Mouse (Mus musculus) embryonic facial prominence, embryonic 11.5 days (tissue): ENCODE results near the gene Hoxb13. TPM values are rescaled to one million over a fixed set of nuclear protein-coding genes. Genes with fewer than 3 reads are reported as not detected.

Source experiments
- ATAC-seq: fragments of 200-750 bp; cut with Nextera tagmentation; replicated peaks from 2 replicates; pipeline ENCODE4 v1.8.0; 2017; ENCODE audit warnings: low read depth; ENCODE audit not compliant: insufficient number of reproducible peaks, low FRiP score, low TSS enrichment
- DNase-seq: peaks from one replicate; pipeline ENCODE4 v3.0.0-alpha.2; 2015; ENCODE audit warnings: low spot score
- H3K27ac ChIP-seq: fragments of 300-500 bp; sonication (generic); replicated peaks from 2 replicates; pipeline ENCODE4 v1.5.1; 2014; ENCODE audit warnings: mild to moderate bottlenecking, low read depth, low read length, control low read depth
- H3K27me3 ChIP-seq: fragments of 300-500 bp; sonication (generic); 2 replicates; pipeline ENCODE4 v1.6.1; 2014; ENCODE audit warnings: mild to moderate bottlenecking, low read length, moderate library complexity, mixed read lengths; ENCODE audit not compliant: control insufficient read depth, insufficient read depth
- H3K36me3 ChIP-seq: fragments of 300-500 bp; sonication (generic); replicated peaks from 2 replicates; pipeline ENCODE4 v1.6.1; 2014; ENCODE audit warnings: low read depth, mild to moderate bottlenecking, low read length, moderate library complexity, mixed read lengths; ENCODE audit not compliant: control insufficient read depth, insufficient read depth
- H3K4me1 ChIP-seq: fragments of 300-500 bp; sonication (generic); 2 replicates; pipeline ENCODE4 v1.6.1; 2014; ENCODE audit warnings: low read length, mixed read lengths; ENCODE audit not compliant: control insufficient read depth, insufficient read depth
- H3K4me2 ChIP-seq: fragments of 300-500 bp; sonication (generic); 2 replicates; pipeline ENCODE4 v1.6.1; 2014; ENCODE audit warnings: low read depth, mild to moderate bottlenecking, control low read depth, low read length, moderate library complexity
- H3K4me3 ChIP-seq: fragments of 300-500 bp; sonication (generic); 2 replicates; pipeline ENCODE4 v1.5.1; 2014; ENCODE audit warnings: low read depth, low read length, control low read depth
- H3K9ac ChIP-seq: fragments of 300-500 bp; sonication (generic); replicated peaks from 2 replicates; pipeline ENCODE4 v1.6.1; 2014; ENCODE audit warnings: mild to moderate bottlenecking, control low read depth, low read length
- H3K9me3 ChIP-seq: fragments of 300-500 bp; sonication (generic); replicated peaks from 2 replicates; pipeline ENCODE4 v1.6.1; 2016; ENCODE audit warnings: mild to moderate bottlenecking, low read length, inconsistent platforms, mixed read lengths; ENCODE audit not compliant: control insufficient read depth
- WGBS: fragments of 180-500 bp; shearing (Covaris S2); extraction: QIAGEN DNeasy Blood & Tissue Kit; methylation state at CpG from one replicate; pipeline ENCODE4 v1.1.7; 2014; 5-methylcytosine and 5-hydroxymethylcytosine counted together
- polyA plus RNA-seq: library from polyadenylated mRNA; unstranded; fragments of >200 nt; fragmentation: Nextera tagmentation; extraction: Ambion mirVana; gene quantifications from 2 replicates; pipeline ENCODE4 v1.2.1, GENCODE M21; 2014

Gene Hoxb13
- polyA plus RNA-seq, 1 experiment from 2014 or later, result not detected

- no peak overlapping the region for H3K9ac ChIP-seq
Observed at GRCm38 (mm10) chr11:96203182-96203788, 9.2 kb downstream of the Hoxb13 start.

GRCm38 (mm10) chr11:96203789-96204186, 9.7 kb downstream of the Hoxb13 start:
- no peak for DNase-seq
- under 1% methylated on average over 16 of the region's 16 CpGs for WGBS

More at GRCm38 (mm10) chr11:96203182-96203788, 9.2 kb downstream of the Hoxb13 start:
- whole genome bisulfite sequencing, result under 1% methylated on average over 37 of the region's 37 CpGs
- no peak for DNase-seq
- Histone ChIP-seq H3K4me3 (no peak overlapping the region), H3K4me1 (no peaks in the 10 kb centered on the region), H3K9me3 (no peaks in the 10 kb centered on the region), H3K4me2 (no peak overlapping the region), H3K27ac (no peak overlapping the region), H3K27me3 (peaks cover 91% of the 10 kb centered on the region), H3K36me3 (no peaks in the 10 kb centered on the region)
- no peak for ATAC-seq

GRCm38 (mm10) chr11:96204351-96204750, 10.2 kb downstream of the Hoxb13 start:
- Histone ChIP-seq H3K4me1 (no peaks in the 10 kb centered on the region), H3K27ac (no peak overlapping the region), H3K4me2 (no peak overlapping the region), H3K9me3 (no peaks in the 10 kb centered on the region), H3K9ac (no peak overlapping the region), H3K4me3 (no peak overlapping the region), H3K36me3 (no peaks in the 10 kb centered on the region), H3K27me3 (peaks cover 85% of the 10 kb centered on the region)
- no peak for DNase-seq
- WGBS, result 1% methylated on average over 11 of the region's 11 CpGs
- no peak for ATAC-seq

More at GRCm38 (mm10) chr11:96203789-96204186, 9.7 kb downstream of the Hoxb13 start:
- Histone ChIP-seq H3K9me3 (no peaks in the 10 kb centered on the region), H3K4me3 (no peak overlapping the region), H3K4me1 (no peaks in the 10 kb centered on the region), H3K27ac (no peak overlapping the region), H3K4me2 (no peak overlapping the region), H3K36me3 (no peaks in the 10 kb centered on the region), H3K9ac (no peak overlapping the region), H3K27me3 (peaks cover 90% of the 10 kb centered on the region)
- ATAC-seq, result no peak

GRCm38 (mm10) chr11:96205426-96206131, 11.5 kb downstream of the Hoxb13 start:
- Histone ChIP-seq H3K27me3 (peaks cover 72% of the 10 kb centered on the region), H3K9me3 (no peaks in the 10 kb centered on the region), H3K9ac (no peak overlapping the region), H3K4me3 (no peak overlapping the region), H3K4me1 (no peaks in the 10 kb centered on the region), H3K27ac (no peak overlapping the region), H3K36me3 (no peaks in the 10 kb centered on the region), H3K4me2 (no peak overlapping the region)
- ATAC-seq (no peak), DNase-seq (no peak)
- WGBS, result 3% methylated on average over 15 of the region's 15 CpGs

GRCm38 (mm10) chr11:96223813-96224212, 29.7 kb downstream of the Hoxb13 start:
- Histone ChIP-seq H3K36me3 (no peaks in the 10 kb centered on the region), H3K27me3 (no peaks in the 10 kb centered on the region), H3K4me3 (no peak overlapping the region), H3K9ac (no peak overlapping the region), H3K9me3 (no peaks in the 10 kb centered on the region), H3K4me2 (no peak overlapping the region), H3K27ac (no peak overlapping the region), H3K4me1 (no peaks in the 10 kb centered on the region)
- DNase-seq (no peak), ATAC-seq (no peak)
- WGBS, result 37% methylated on average over 2 of the region's 2 CpGs

GRCm38 (mm10) chr11:96227676-96228075, 33.6 kb downstream of the Hoxb13 start:
- Histone ChIP-seq H3K4me1 (no peaks in the 10 kb centered on the region), H3K36me3 (no peaks in the 10 kb centered on the region), H3K4me3 (no peak overlapping the region), H3K27ac (no peak overlapping the region), H3K9me3 (no peaks in the 10 kb centered on the region), H3K27me3 (no peaks in the 10 kb centered on the region), H3K9ac (no peak overlapping the region), H3K4me2 (no peak overlapping the region)
- 81% methylated on average over 9 of the region's 9 CpGs for WGBS
- DNase-seq (no peak), ATAC-seq (no peak)

- Histone ChIP-seq H3K4me3 (no peak overlapping the region), H3K4me2 (no peak overlapping the region), H3K36me3 (no peaks in the 10 kb centered on the region), H3K9ac (no peak overlapping the region), H3K27ac (no peak overlapping the region), H3K27me3 (no peaks in the 10 kb centered on the region), H3K4me1 (no peaks in the 10 kb centered on the region), H3K9me3 (no peaks in the 10 kb centered on the region)
- WGBS, result 4% methylated on average over 12 of the region's 12 CpGs
- no peak for ATAC-seq
- DNase-seq, result peak; percentile 58
Observed at GRCm38 (mm10) chr11:96234906-96235305, 40.8 kb downstream of the Hoxb13 start.

- WGBS, result 5% methylated on average over 7 of the region's 7 CpGs
- H3K9ac ChIP-seq, result no peak overlapping the region
- no peaks in the 10 kb centered on the region for H3K9me3 ChIP-seq
- ATAC-seq (no peak), DNase-seq (peak; percentile 77)
- no peak overlapping the region for H3K4me2 ChIP-seq
- H3K4me1 ChIP-seq, result no peaks in the 10 kb centered on the region
- H3K27ac ChIP-seq, result no peak overlapping the region
- H3K36me3 ChIP-seq, result no peaks in the 10 kb centered on the region
- no peak overlapping the region for H3K4me3 ChIP-seq
- no peaks in the 10 kb centered on the region for H3K27me3 ChIP-seq
Observed at GRCm38 (mm10) chr11:96240211-96240610, 46.1 kb downstream of the Hoxb13 start.
